In the genomic region with DNA sequence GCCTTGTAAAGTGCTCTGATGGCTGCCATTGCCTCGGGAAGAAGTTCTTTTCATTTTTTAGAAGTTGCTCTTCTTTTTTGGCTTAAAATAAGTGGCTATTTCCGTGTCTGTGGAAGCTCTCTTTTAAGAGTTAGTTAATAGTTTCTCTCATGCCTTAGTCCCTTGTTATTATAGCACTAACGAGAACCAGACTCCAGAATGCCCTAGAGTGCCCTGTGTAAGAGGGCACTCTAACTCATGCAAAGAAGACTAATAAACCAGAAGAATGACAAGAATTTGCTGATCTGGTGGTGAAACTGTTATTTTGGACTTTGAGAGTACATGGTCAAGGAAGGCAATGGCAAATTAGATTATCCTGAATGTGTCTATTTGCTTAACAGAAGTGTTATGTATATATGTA, we compare ENCODE assay signal across 30 mouse cellular contexts.
DNase-seq lines count a peak whose midpoint lies in the region; ATAC-seq and TF ChIP-seq lines count a peak whose summit lies in the region.
"Had no signal": no experiment of that assay in that cellular context is flagged by ENCODE, and none has a peak within 500 bp of the region (broad histone marks: within the 10 kb centered on the region; RNA-seq: fewer than 3 reads in every experiment).

No protein-coding gene starts in this region.

- peak; percentile 38 for DNase-seq in kidney, adult 2 months
- DNase-seq in NIH3T3 (ENCODE audit: low read depth) = peak; percentile 60
- DNase-seq in embryo, embryonic 11 days = peak; percentile 46
- peak; percentile 14 for DNase-seq in limb, embryonic 14.5 days (ENCODE audit: low spot score)
- DNase-seq in layer of hippocampus, adult 9-10 months (ENCODE audit: low spot score) = no peak
- no peak for DNase-seq in left cerebral cortex, adult 9 months (ENCODE audit: low spot score in 2 of 2)
- DNase-seq: adrenal gland, postnatal 25 days; B cell, adult 2 months; cerebellum, adult 11-12 months; cerebellum, adult 9-11 months; gastrocnemius, adult 2 months; gastrocnemius, postnatal 36 days; heart, adult 18-20 months; heart, postnatal 4 days; kidney, postnatal 10 days; liver; lung, embryonic 14.5 days; lung, postnatal 14 days; right cerebral cortex, postnatal 25 days; thymus, postnatal 36 days had no signal

- ATAC-seq in kidney, embryonic 16.5 days (ENCODE audit: low FRiP score, low TSS enrichment) = no peak
- ATAC-seq in limb, embryonic 14.5 days (ENCODE audit: low FRiP score, low read depth) = no peak
- ATAC-seq: forebrain, embryonic 14.5 days; intestine, postnatal 0 days; midbrain, embryonic 15.5 days had no signal

- H3K4me2 ChIP-seq in kidney, embryonic 16.5 days (replicated peaks; ENCODE audit: low read depth, low read length) = no peak overlapping the region
- no peak overlapping the region for H3K4me2 ChIP-seq in limb, embryonic 14.5 days (replicated peaks; ENCODE audit: low read depth, low read length, severe bottlenecking)
- H3K4me2 ChIP-seq: embryonic facial prominence, embryonic 13.5 days; heart, embryonic 11.5 days; hindbrain, embryonic 13.5 days; liver, embryonic 15.5 days; lung, embryonic 14.5 days; midbrain, embryonic 15.5 days had no signal

- H3K4me3 ChIP-seq in kidney, adult 2 months (ENCODE audit: insufficient read depth, low read depth, low read length) = no peak overlapping the region
- no peak overlapping the region for H3K4me3 ChIP-seq in kidney, embryonic 16.5 days (ENCODE audit: low read length)
- H3K4me3 ChIP-seq in limb, embryonic 14.5 days (replicated peaks; ENCODE audit: low read length) = no peak overlapping the region
- H3K4me3 ChIP-seq: embryonic facial prominence, embryonic 13.5 days; erythroblast, embryonic 14.5 days; gastrocnemius, adult 2 months; hindbrain, embryonic 13.5 days; liver, embryonic 15.5 days; midbrain, embryonic 10.5 days; midbrain, embryonic 15.5 days had no signal

- H3K27me3 ChIP-seq in kidney, adult 2 months (replicated peaks; ENCODE audit: control insufficient read depth, insufficient read depth, low read length) = no peaks in the 10 kb centered on the region
- H3K27me3 ChIP-seq in kidney, embryonic 16.5 days (ENCODE audit: insufficient read depth, low read length) = no peaks in the 10 kb centered on the region
- H3K27me3 ChIP-seq in limb, embryonic 14.5 days (ENCODE audit: control insufficient read depth, insufficient read depth, low read length) = no peaks in the 10 kb centered on the region
- H3K27me3 ChIP-seq: embryonic facial prominence, embryonic 13.5 days; hindbrain, embryonic 13.5 days; liver, embryonic 15.5 days; midbrain, embryonic 15.5 days had no signal

- H3K9ac ChIP-seq in kidney, embryonic 16.5 days (replicated peaks; ENCODE audit: low read length) = no peak overlapping the region
- no peak overlapping the region for H3K9ac ChIP-seq in limb, embryonic 14.5 days (ENCODE audit: low read depth, low read length, severe bottlenecking)
- H3K9ac ChIP-seq: embryonic facial prominence, embryonic 13.5 days; hindbrain, embryonic 13.5 days; liver, embryonic 15.5 days; lung, embryonic 14.5 days; midbrain, embryonic 15.5 days had no signal

- 0 out of 2 replicates have a peak, but pooled peaks cover 4% of the 10 kb centered on the region for H3K9me3 ChIP-seq in kidney, embryonic 16.5 days (ENCODE audit: low read length)
- no peaks in the 10 kb centered on the region for H3K9me3 ChIP-seq in limb, embryonic 14.5 days (ENCODE audit: control insufficient read depth, low read length)
- H3K9me3 ChIP-seq: embryonic facial prominence, embryonic 13.5 days; hindbrain, embryonic 13.5 days; liver, embryonic 15.5 days; midbrain, embryonic 10.5 days; midbrain, embryonic 15.5 days had no signal

- no peaks in the 10 kb centered on the region for H3K36me3 ChIP-seq in kidney, adult 2 months (ENCODE audit: control insufficient read depth, insufficient read depth, low read length)
- H3K36me3 ChIP-seq in kidney, embryonic 16.5 days (ENCODE audit: insufficient read depth, low read length) = no peaks in the 10 kb centered on the region
- H3K36me3 ChIP-seq in limb, embryonic 14.5 days (ENCODE audit: control insufficient read depth, insufficient read depth, low read length) = no peaks in the 10 kb centered on the region
- H3K36me3 ChIP-seq: embryonic facial prominence, embryonic 13.5 days; hindbrain, embryonic 13.5 days; liver, embryonic 15.5 days; midbrain, embryonic 10.5 days; midbrain, embryonic 15.5 days had no signal

- no peaks in the 10 kb centered on the region for H3K4me1 ChIP-seq in kidney, adult 2 months (ENCODE audit: control insufficient read depth, insufficient read depth, low read length)
- H3K4me1 ChIP-seq in kidney, embryonic 16.5 days (ENCODE audit: insufficient read depth, low read length) = no peaks in the 10 kb centered on the region
- H3K4me1 ChIP-seq in limb, embryonic 14.5 days (ENCODE audit: control insufficient read depth, insufficient read depth, low read length) = no peaks in the 10 kb centered on the region
- H3K4me1 ChIP-seq: embryonic facial prominence, embryonic 13.5 days; hindbrain, embryonic 13.5 days; liver, embryonic 15.5 days; midbrain, embryonic 10.5 days; midbrain, embryonic 15.5 days had no signal

- no peak for TF ChIP-seq POLR2A in kidney, adult 2 months (IDR thresholded peaks at IDR 0.05; ENCODE audit: low read depth, low read length)
- no peak for TF ChIP-seq POLR2A in limb, embryonic 14.5 days (IDR thresholded peaks at IDR 0.05; ENCODE audit: borderline replicate concordance, extremely low read depth, insufficient read depth, insufficient read length)

- no peak overlapping the region for H3K27ac ChIP-seq in kidney, adult 2 months (ENCODE audit: insufficient read depth, low read depth, low read length)
- H3K27ac ChIP-seq in kidney, embryonic 16.5 days (ENCODE audit: low read length) = no peak overlapping the region
- no peak overlapping the region for H3K27ac ChIP-seq in limb, embryonic 14.5 days (replicated peaks; ENCODE audit: low read depth, low read length)
- H3K27ac ChIP-seq: embryonic facial prominence, embryonic 13.5 days; gastrocnemius, adult 2 months; hindbrain, embryonic 13.5 days; liver, embryonic 15.5 days; midbrain, embryonic 10.5 days; midbrain, embryonic 15.5 days had no signal

- 34% methylated on average over 3 of the region's 3 CpGs for WGBS in kidney, adult 2 months
- WGBS in kidney, embryonic 16.5 days = 58% methylated on average over 3 of the region's 3 CpGs
- WGBS in limb, embryonic 14.5 days = 15% methylated on average over 3 of the region's 3 CpGs

- no peak for TF ChIP-seq CTCF in kidney, adult 2 months (conservative IDR thresholded peaks at IDR 0.05; ENCODE audit: insufficient read depth, insufficient read length, low read depth, low read length)

Comparison
In these comparisons a context has a peak if more than half of its experiments do, and no peak if none do; other contexts are left out.
1. DNase-seq: peak in kidney, adult 2 months (single experiment), NIH3T3 (single experiment), embryo, embryonic 11 days (single experiment) and limb, embryonic 14.5 days (single experiment); none in layer of hippocampus, adult 9-10 months (single experiment) and left cerebral cortex, adult 9 months (0 of 2).